Mouse (Mus musculus) lung, adult 18-20 months (tissue): ENCODE measurements around the gene Zmat5.

Experiments used
- DNase-seq, 2 experiments: peaks; one replicate each; pipeline ENCODE4 v3.0.0; 2022; ENCODE audit warnings: mixed read lengths in 2 of 2

The Zmat5 gene

GRCm38 (mm10) chr11:4738719-4739118, 34.2 kb downstream of the Zmat5 start:
- no peak for DNase-seq

- no peak for DNase-seq
Measured at GRCm38 (mm10) chr11:4740785-4741184, 36.3 kb downstream of the Zmat5 start.

DNA sequence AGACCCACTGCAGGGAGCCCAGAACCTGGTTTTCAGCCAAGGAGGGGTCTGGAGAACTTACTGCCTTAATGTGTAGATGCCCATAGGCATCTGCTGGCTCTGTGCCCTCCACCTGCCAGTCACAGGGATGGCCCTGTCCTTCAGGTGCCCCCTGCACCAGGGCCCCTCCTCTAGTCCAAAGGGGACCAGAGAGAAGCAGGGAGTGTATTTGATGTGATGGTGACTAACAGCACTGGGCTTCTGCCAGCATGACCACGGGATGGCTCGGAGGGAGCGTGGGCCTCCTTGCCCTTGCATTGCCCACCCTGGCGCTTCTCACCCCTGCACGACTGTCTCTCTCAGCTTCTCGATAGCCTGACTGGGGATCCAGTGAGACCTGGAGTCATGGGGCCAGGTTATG, 40.2 kb downstream of the Zmat5 start:
- no peak for DNase-seq

DNA sequence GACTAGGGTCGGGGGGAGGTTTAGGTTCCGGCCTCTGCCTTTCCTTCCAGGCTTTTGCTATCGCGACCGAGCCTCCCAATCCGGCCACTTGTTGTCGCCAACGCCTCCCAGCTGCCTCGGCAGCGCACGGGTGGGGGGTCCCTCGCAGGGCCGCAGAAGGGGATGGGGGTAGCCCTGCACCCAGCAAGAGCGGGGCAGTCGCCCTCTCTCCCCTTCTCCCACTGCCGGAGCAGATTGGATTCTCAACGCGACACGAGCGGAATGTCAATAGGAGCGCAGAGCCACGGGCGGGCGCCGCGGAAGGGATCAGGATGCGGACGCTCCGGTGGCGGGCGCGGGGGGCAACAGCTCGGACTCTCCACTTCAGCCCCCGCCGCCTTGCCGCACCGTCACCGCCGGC, 41.5 kb downstream of the Zmat5 start:
- no peak for DNase-seq

- DNase-seq: no peak
Measured at GRCm38 (mm10) chr11:4746733-4747132, 42.3 kb downstream of the Zmat5 start, which contains the start of gene Cabp7. Cabp7 (minus strand) TSS chr11:4746778.

DNA sequence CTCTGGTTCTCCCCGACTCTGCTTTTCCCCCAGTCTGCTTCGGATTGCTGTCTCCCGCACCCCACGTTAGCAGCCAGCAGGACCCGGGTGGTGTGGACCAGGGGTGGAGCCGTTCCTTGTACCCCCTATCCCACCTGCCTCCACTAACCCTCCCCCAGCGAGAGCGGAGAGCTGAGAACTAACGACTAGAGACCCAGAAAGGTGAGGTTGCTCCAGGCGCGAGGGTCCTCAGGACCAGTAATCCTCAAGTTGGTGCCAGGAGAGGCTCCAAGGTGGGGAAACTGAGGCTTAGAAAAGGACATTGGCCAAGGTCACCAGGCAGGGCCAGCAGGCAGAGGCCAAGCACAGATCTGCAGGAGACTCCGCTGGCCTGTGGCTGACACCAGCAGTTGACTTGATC, 42.8 kb downstream of the Zmat5 start:
- DNase-seq: no peak

DNA sequence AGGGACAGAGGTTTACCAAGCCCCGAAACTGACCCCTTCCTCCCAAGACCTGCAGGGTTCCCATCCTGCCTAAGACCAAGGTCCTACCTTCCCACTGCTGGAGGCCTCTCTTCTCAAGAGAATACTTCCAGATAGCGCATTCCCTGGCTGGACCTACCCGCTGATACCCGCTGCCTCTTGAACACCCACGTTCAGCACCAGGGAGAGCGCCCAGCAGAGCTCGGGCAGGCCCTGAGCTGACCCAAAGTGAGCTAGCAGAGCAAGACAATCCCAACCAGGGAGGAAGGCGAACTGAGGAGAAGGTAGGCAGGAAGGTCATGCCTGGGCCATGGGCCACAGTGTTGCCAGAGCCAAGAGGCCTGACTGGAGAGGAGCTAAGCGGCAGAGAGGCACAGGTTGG, 45.8 kb downstream of the Zmat5 start:
- peak; percentile 49 to 65 for DNase-seq

DNA sequence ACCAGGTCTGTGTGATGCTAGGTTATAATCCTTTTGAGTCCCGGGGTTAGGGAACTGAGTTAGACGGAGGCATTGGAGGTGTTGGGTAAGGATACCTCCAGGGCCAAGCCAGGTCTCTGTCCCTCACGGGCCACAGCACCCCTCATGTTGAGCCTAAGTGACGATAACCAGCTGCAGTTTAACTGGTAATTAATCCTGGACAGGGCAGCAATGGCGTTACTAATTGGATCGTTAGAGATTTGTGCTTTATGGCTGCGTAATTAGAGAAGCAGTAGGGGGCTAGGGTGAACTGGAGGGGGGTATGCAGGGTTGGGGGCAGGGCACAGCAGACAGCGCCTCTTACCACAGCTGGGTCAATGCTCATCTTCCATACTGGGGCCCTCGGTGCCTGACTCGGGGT, 48.4 kb downstream of the Zmat5 start:
- DNase-seq: no peak

GRCm38 (mm10) chr11:4754036-4754435, 49.6 kb downstream of the Zmat5 start:
- DNase-seq: no peak

- DNase-seq: no peak
Measured at GRCm38 (mm10) chr11:4754867-4755266, 50.4 kb downstream of the Zmat5 start.

DNA sequence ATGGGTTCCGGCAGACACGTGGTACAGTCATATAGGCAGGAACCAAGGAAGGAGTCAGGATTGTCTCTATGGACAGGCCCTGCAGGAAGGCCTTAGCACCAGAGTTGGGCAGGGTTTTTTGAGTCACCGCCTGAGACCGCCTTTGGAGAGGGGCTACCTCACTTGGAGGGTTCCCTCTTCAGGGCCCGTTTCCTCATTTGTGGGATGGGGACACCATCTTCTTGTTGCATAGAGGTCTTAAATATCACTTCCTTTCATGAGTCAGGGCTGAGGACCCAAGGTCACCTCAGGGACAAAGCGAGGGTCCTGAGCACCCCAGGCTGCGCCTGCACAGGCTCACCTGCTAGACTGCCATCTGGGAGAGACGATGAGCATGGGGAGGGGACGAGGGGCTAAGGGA, 52.0 kb downstream of the Zmat5 start:
- DNase-seq: no peak

DNA sequence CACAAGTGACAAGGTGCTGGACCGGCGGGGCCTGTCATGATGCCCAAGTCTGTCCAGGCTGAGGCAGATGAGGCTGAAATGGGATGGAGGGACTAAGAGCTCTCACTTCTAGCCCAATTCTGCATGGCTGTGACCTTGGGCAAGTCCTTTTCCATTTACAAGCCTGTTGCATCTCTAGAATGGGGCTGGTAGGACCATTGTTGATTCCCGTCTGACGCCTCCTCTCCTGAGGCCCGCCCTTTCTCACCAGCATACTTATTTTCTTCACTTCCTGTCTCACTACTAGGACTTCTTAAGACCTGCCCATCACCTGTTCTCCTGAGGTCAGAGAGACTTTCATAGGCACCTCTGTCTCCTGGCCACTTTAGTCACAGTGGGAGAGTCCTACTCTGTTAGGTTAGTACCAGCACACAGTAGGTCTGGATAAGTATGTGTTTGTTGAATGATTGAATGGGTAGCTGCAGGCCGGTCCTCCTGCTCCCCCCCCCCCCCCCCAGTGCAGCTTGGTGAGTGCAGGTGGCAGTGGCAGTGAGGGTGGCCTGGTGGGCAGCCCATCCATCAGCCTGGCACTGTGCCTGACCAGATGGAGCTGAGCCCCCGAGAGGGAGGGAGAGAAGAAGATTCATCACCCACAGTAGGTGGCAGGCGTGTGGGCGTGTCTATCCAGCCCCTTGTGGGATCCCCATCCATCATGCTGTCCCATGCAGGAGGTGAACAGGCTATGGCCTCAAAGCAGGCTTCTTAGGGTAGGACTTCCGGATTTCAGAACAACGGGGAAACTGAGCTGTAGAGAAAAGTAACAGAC, 52.7 kb downstream of the Zmat5 start:
- DNase-seq: no peak

GRCm38 (mm10) chr11:4757789-4758158, 53.3 kb downstream of the Zmat5 start:
- no peak for DNase-seq

- no peak for DNase-seq
Measured at GRCm38 (mm10) chr11:4760438-4760837, 56.0 kb downstream of the Zmat5 start.

DNA sequence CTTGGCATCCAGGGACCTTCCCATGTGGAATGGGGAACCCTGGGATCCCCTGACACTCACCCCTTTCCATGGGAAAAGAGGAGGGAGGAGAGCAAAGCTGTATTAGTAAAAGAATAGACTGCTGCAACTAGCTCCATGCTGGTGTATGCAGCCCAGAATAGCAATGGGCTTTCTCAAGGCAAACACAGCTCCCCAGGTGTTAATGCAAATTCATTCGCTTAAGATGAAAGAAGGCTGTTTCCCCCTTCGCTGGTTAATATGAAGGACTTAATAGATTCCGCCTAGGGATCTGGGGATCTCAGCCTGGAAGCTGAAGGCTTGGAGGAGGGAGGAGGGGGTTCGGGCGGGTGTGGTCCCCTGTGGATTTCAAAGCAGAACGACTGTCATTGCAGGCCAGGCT, 57.5 kb downstream of the Zmat5 start:
- DNase-seq: no peak

GRCm38 (mm10) chr11:4762511-4762910, 58.0 kb downstream of the Zmat5 start:
- no peak for DNase-seq

DNA sequence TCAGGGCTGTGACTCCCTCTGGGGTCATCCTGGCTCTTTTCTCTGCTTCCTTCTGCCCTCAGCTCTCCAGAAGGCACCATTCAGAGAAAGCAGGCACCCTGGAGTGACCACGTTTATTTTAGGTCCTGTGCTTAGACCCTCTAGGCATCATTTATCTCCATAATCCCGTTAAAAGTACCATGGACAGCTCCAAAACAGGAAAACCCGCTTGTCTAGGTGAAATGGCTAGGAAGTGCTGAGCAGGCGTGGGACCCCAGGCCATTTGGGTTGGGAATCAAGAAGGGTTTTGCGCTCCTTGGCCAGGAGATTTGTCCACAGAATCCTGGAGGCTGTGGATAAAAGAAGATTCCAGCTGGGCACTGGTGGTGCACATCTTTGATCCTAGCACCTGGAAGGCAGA, 59.2 kb downstream of the Zmat5 start:
- DNase-seq: no peak

DNA sequence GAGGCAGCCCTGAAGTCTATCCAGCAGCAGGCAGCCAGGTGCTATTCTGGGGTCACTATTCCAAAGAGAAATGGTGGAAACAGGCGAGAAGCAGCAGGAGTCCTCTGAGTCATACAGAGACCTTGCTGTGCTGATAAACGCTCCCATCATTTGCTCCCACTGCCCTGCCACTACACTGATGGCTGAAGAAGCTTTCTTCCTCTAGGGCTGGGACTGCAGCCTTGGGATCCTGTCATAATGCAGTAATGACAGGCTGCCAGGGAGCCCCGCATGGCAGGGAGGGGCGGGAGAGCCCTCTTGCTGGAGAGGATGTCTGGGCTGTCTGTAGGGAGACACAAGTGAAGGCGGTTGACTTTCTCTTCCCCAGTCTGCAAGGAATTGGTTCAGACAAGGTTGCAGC, 60.0 kb downstream of the Zmat5 start:
- no peak for DNase-seq

DNA sequence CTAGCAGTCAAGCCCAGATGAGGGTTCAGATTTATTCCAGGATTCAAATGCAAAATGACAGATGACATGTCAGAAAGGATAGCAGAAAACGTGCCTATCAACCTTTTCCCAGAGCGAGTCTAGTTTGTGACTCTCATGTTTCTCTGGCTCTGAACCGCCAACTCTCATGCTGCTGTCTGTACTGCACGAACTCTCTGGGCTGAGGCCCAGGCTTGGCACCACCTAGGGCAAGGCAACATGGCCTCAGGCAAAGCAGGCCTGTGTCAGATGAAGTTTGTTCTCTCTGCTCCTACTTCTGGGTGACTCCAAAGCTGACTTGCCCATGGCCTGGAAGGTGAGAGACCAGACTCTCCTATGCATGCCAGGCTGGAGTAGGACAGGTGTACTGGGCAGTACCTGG, 63.9 kb downstream of the Zmat5 start:
- DNase-seq: no peak

- no peak for DNase-seq
Measured at GRCm38 (mm10) chr11:4769293-4769692, 64.8 kb downstream of the Zmat5 start.

- no peak for DNase-seq
Measured at GRCm38 (mm10) chr11:4769881-4770280, 65.4 kb downstream of the Zmat5 start.

- DNase-seq: no peak
Measured at GRCm38 (mm10) chr11:4771756-4772155, 67.3 kb downstream of the Zmat5 start.

DNA sequence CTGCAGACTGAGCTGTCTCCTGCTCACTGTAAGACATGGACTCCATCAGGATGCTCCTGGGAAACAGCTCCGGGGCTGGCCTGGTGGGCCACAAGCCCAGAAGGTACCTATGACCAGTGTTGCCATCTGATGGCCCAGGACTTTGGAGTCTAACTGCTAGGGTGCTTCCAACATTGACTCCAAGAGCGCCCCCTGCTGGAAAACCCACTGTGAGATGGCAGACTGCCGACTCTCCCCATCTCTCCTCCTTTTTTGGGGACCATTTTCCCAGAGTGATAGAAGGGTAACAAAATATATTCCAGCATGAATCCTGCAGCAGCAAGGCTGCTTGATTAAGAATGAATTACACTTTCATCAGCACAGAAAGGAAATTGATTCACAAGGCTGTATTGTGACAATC, 68.4 kb downstream of the Zmat5 start:
- peak; percentile 53 to 61 for DNase-seq

GRCm38 (mm10) chr11:4780927-4781326, 76.4 kb downstream of the Zmat5 start:
- DNase-seq: no peak

- no peak for DNase-seq
Measured at GRCm38 (mm10) chr11:4783116-4783515, 78.6 kb downstream of the Zmat5 start.
